Mouse (Mus musculus) heart, embryonic 14.5 days (tissue): Measurements from ENCODE around the gene Gpr155. TPM values are rescaled to one million over a fixed set of nuclear protein-coding genes. Genes with fewer than 3 reads are reported as not detected.

ENCODE experiments used
- ATAC-seq: fragments of 200-750 bp; cut with Nextera tagmentation; 2 replicates; pipeline ENCODE4 v1.8.0; 2017; ENCODE audit warnings: low read depth, moderate TSS enrichment; ENCODE audit not compliant: insufficient number of reproducible peaks, insufficient read depth, low FRiP score
- H3K27ac ChIP-seq, 2 experiments: fragments of 200-500 bp in 1 of 2; fragments of 300-500 bp in 1 of 2; sonication (generic) in 1 of 2; replicated peaks in 1 of 2; 2 replicates each; pipeline ENCODE4 v1.5.1; 2012 to 2014; ENCODE audit warnings: low read depth in 2 of 2, low read length in 2 of 2, control low read depth in 1 of 2, mild to moderate bottlenecking in 1 of 2, mixed read lengths in 1 of 2; ENCODE audit not compliant: control insufficient read depth in 1 of 2, insufficient read depth in 1 of 2
- H3K27me3 ChIP-seq: fragments of 300-500 bp; sonication (generic); 2 replicates; pipeline ENCODE4 v1.6.1; 2014; ENCODE audit warnings: mild to moderate bottlenecking, low read length, control low read depth; ENCODE audit not compliant: control insufficient read depth, insufficient read depth
- H3K36me3 ChIP-seq: fragments of 300-500 bp; sonication (generic); 2 replicates; pipeline ENCODE4 v1.6.1; 2014; ENCODE audit warnings: mild to moderate bottlenecking, control low read depth, low read length, mixed read lengths; ENCODE audit not compliant: control insufficient read depth, insufficient read depth
- H3K4me1 ChIP-seq, 2 experiments: fragments of 200-500 bp in 1 of 2; fragments of 300-500 bp in 1 of 2; sonication (generic) in 1 of 2; 2 replicates each; pipeline ENCODE4 v1.6.1; 2012 to 2014; ENCODE audit warnings: low read length in 2 of 2, control low read depth in 1 of 2, mixed read lengths in 1 of 2; ENCODE audit not compliant: control insufficient read depth in 2 of 2, insufficient read depth in 2 of 2
- H3K4me2 ChIP-seq: fragments of 300-500 bp; sonication (generic); 2 replicates; pipeline ENCODE4 v1.6.1; 2014; ENCODE audit warnings: mild to moderate bottlenecking, low read length
- H3K4me3 ChIP-seq, 2 experiments: fragments of 200-500 bp in 1 of 2; fragments of 300-500 bp in 1 of 2; sonication (generic) in 1 of 2; 2 replicates each; pipeline ENCODE4 v1.5.1; 2012 to 2014; ENCODE audit warnings: low read length in 2 of 2, mild to moderate bottlenecking in 2 of 2, control low read depth in 1 of 2, low read depth in 1 of 2, moderate library complexity in 1 of 2; ENCODE audit not compliant: control insufficient read depth in 1 of 2, insufficient read depth in 1 of 2
- H3K9ac ChIP-seq: fragments of 300-500 bp; sonication (generic); 2 replicates; pipeline ENCODE4 v1.6.1; 2014; ENCODE audit warnings: mild to moderate bottlenecking, low read length
- H3K9me3 ChIP-seq: fragments of 300-500 bp; sonication (generic); 2 replicates; pipeline ENCODE4 v1.6.1; 2016; ENCODE audit warnings: low read length, control low read depth; ENCODE audit not compliant: control insufficient read depth
- WGBS: fragments of 180-500 bp; shearing (Covaris S2); extraction: QIAGEN DNeasy Blood & Tissue Kit; methylation state at CpG from one replicate; pipeline ENCODE4 v1.1.7; 2014; 5-methylcytosine and 5-hydroxymethylcytosine counted together
- polyA plus RNA-seq: library from polyadenylated mRNA; unstranded; fragments of >200 nt; fragmentation: Nextera tagmentation; extraction: Ambion mirVana; gene quantifications from 2 replicates; pipeline ENCODE4 v1.2.1, GENCODE M21; 2014

The Gpr155 gene
- polyA plus RNA-seq, 1 experiment from 2014 or later: 6.9 TPM

DNA sequence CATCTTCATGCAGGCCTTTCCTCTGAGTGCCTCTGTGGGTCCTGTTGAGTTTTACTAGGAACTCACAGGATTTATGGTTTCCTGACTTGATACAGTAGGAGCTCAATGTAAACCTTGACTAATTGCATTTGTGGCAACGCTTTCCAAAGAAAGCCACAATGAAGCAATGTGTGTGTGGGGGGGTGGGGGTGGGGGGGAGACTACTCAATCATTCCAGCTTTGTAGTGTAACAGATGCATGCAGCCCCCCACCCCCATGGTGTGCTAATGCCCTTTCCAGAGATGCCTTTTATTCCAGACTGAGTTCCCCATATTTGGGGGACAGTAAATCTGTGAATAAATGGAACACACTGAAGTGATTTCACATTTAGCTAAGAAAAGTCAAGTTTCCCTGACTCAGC is 15.3 kb upstream of the Gpr155 start:
- WGBS: 65% methylated on average over 1 of the region's 1 CpGs
- no peak overlapping the region for H3K27ac ChIP-seq

DNA sequence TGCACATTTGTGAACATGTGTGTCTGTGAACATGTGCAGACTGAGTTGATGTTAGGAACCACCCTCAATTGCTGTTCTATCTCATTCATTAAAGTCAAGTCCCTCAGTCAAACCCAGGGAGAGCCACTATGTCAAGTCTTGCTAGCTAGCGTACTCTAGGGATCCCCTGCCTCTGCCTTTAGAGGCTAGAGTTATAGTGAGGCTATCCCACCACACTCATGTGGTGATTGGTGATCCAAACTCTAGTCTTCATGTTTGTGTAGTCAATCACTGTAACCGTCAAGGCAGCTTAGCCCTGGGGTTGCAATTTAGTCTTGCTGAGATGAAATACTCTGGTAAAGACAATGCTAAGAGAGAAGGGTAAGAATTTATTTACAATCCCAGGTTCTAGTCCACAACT is 11.1 kb upstream of the Gpr155 start:
- Histone ChIP-seq H3K4me1 (no peaks in the 10 kb centered on the region), H3K27me3 (no peaks in the 10 kb centered on the region), H3K27ac (no peak overlapping the region), H3K4me2 (no peak overlapping the region), H3K4me3 (no peak overlapping the region), H3K36me3 (no peaks in the 10 kb centered on the region), H3K9me3 (no peaks in the 10 kb centered on the region), H3K9ac (no peak overlapping the region)
- WGBS: 87% methylated on average over 2 of the region's 2 CpGs
- no peak for ATAC-seq

More for the DNA sequence above, 15.3 kb upstream of the Gpr155 start:
- Histone ChIP-seq H3K9ac (no peak overlapping the region), H3K36me3 (no peaks in the 10 kb centered on the region), H3K4me3 (no peak overlapping the region), H3K27me3 (no peaks in the 10 kb centered on the region), H3K4me1 (no peaks in the 10 kb centered on the region), H3K9me3 (no peaks in the 10 kb centered on the region), H3K4me2 (no peak overlapping the region)
- ATAC-seq: no peak

DNA sequence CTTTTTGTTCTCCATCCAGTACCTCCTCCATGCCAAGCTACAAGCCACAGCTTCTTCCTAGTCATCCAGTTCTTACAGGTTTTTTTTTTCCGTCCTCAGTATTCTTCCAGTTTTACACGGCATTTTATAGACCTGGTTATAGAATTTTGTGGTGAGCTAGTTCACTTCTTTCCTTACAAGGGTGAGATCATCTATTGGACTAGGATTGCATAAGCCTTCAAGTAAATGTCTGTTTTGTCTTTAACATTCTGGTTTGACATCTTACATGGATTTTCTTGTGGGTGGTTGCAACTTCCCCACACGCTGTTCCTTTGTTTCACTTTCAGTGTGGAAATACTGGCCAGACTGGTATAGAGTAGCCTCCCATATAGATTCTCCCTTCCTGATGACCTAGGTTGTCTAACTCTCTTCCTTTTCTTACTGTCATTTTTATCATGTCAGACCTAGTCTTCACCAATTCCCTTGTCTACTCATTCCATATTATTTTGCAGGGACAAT is 10.5 kb upstream of the Gpr155 start:
- Histone ChIP-seq H3K27me3 (no peaks in the 10 kb centered on the region), H3K4me1 (no peaks in the 10 kb centered on the region), H3K9me3 (no peaks in the 10 kb centered on the region), H3K36me3 (no peaks in the 10 kb centered on the region), H3K9ac (no peak overlapping the region), H3K4me3 (no peak overlapping the region), H3K27ac (no peak overlapping the region), H3K4me2 (no peak overlapping the region)
- no peak for ATAC-seq
- WGBS: 79% methylated on average over 3 of the region's 3 CpGs

DNA sequence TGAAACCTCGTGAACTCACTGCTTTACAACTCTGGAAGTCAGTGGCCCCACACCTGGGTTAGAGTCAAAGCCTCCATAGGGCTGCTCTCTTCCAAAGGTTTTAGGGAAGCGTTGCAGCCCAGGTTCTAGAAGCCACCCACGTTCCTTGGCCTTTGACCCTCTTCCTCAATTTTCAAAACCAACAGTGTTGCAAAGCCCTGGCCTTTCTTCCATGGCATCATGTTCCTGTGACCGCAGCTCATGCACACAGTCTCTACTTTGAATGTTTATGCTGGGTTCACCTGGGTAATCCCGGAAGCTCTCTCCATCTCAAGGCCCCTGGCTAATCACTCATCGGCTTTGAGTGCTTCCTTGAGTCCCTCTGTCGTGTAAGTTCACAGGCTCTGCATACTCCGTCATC is 9.1 kb upstream of the Gpr155 start:
- no peak overlapping the region for H3K27ac ChIP-seq
- no peaks in the 10 kb centered on the region for H3K36me3 ChIP-seq
- H3K4me3 ChIP-seq: no peak overlapping the region
- H3K9ac ChIP-seq: no peak overlapping the region
- H3K4me1 ChIP-seq: no peaks in the 10 kb centered on the region
- no peak overlapping the region for H3K4me2 ChIP-seq
- ATAC-seq: no peak
- WGBS: 73% methylated on average over 8 of the region's 8 CpGs
- H3K27me3 ChIP-seq: no peaks in the 10 kb centered on the region
- no peaks in the 10 kb centered on the region for H3K9me3 ChIP-seq

DNA sequence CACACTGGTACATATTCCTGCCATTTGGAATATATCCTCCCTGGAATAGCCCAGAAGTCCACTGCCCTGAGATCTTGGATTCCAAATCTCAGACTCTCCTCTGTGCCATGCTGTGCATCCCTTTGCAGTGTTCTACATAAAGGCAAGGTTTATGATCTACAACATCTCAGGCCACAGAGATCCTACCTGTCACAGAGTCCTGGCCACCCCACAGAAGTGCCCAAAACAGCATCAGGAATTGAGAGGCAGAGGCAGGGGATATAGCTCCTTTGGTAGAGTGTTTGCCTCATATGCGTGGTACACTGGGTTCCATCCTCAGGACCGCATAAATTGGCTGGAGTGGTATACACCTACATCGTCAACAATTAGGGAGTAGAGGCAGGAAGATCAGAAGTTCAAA is 8.1 kb upstream of the Gpr155 start:
- no peaks in the 10 kb centered on the region for H3K9me3 ChIP-seq
- no peaks in the 10 kb centered on the region for H3K27me3 ChIP-seq
- no peak overlapping the region for H3K27ac ChIP-seq
- 87% methylated on average over 3 of the region's 3 CpGs for WGBS
- no peak overlapping the region for H3K9ac ChIP-seq
- H3K4me1 ChIP-seq: no peaks in the 10 kb centered on the region
- H3K36me3 ChIP-seq: no peaks in the 10 kb centered on the region
- ATAC-seq: no peak
- no peak overlapping the region for H3K4me2 ChIP-seq
- no peak overlapping the region for H3K4me3 ChIP-seq

DNA sequence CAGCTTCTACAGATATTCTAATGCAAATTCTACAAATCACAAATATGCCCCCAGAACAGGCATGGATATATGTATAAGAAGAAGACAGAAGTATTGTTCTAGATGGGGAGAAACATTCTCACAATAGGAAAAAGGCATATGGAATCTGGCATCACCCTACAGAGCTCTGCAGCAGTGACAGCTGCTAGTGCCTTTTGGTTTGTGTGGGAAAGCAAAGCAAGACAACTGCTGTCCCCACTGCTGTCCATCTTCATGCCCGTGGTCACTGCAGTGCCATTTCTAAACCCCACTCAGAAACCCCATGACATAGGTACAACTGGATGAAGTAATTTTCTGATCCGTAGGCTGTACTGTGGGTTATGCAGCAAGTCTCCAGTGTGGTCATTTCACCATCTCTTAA is 6.4 kb upstream of the Gpr155 start:
- no peaks in the 10 kb centered on the region for H3K4me1 ChIP-seq

DNA sequence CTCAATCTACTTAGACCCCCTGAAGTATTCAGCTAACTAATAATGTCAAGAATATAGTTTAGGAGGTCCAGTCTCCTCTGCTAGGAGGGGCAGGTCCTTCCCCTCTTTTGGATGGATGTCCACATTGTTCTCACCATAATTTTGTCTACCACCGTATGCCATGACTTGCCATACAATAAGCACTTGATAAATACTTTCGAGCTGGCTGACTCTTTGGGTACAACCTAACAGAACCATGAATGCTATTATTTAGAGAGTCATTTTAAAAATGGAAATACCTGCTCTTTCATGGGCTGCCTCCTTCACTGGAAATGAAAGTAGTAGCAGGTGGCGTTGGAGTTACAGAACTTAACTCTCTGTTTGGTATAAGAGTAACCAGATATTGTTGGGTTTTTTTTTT is 3.6 kb upstream of the Gpr155 start:
- WGBS: 86% methylated on average over 3 of the region's 3 CpGs
- H3K4me1 ChIP-seq: peaks cover 0 to 2% of the 10 kb centered on the region in 2 experiments; a peak in 1 of 4 replicates
- ATAC-seq: no peak
- no peaks in the 10 kb centered on the region for H3K27me3 ChIP-seq
- no peaks in the 10 kb centered on the region for H3K36me3 ChIP-seq
- no peaks in the 10 kb centered on the region for H3K9me3 ChIP-seq
- no peak overlapping the region for H3K27ac ChIP-seq
- no peak overlapping the region for H3K4me3 ChIP-seq
- no peak overlapping the region for H3K9ac ChIP-seq
- H3K4me2 ChIP-seq: no peak overlapping the region

More for the DNA sequence above, 6.4 kb upstream of the Gpr155 start:
- H3K27ac ChIP-seq: no peak overlapping the region
- H3K9ac ChIP-seq: no peak overlapping the region
- ATAC-seq: no peak
- no peak overlapping the region for H3K4me2 ChIP-seq
- WGBS: 82% methylated on average over 2 of the region's 2 CpGs
- H3K27me3 ChIP-seq: no peaks in the 10 kb centered on the region
- H3K36me3 ChIP-seq: no peaks in the 10 kb centered on the region
- H3K4me3 ChIP-seq: no peak overlapping the region
- H3K9me3 ChIP-seq: no peaks in the 10 kb centered on the region

DNA sequence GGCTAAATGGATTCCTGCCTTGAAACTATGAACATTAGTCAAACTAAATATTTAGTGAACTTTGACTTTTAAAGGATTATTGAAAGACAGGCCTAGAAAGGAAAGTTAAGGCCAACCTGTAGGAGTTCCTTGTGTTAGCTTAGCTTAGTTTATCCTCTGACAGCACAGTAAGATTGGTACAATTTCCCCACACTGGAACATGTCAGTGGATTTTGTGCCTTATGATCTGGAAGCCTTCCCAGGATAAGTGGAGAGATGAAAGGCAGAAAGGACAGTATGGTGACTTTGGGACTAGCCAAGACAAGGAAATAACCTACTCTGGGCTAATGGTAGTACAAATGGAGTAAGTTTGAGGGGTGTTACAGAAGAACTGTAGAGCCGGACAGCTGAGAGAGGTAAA is 1.4 kb upstream of the Gpr155 start:
- Histone ChIP-seq H3K27ac (no peak overlapping the region), H3K4me3 (no peak overlapping the region), H3K9me3 (no peaks in the 10 kb centered on the region), H3K27me3 (no peaks in the 10 kb centered on the region), H3K36me3 (no peaks in the 10 kb centered on the region), H3K4me1 (peaks cover 0 to 2% of the 10 kb centered on the region in 2 experiments; a peak in 1 of 4 replicates), H3K4me2 (no peak overlapping the region), H3K9ac (no peak overlapping the region)
- WGBS: 90% methylated on average over 1 of the region's 1 CpGs
- no peak for ATAC-seq
